Mouse (Mus musculus) kidney, adult 8-10 months (tissue): ENCODE measurements around the gene Ddx31.

Source experiments
- DNase-seq, 2 experiments: peaks; one replicate each; pipeline ENCODE4 v3.0.0; 2022

Ddx31 gene

GRCm38 (mm10) chr2:28912961-28913360, 72.8 kb downstream of the Ddx31 start:
- DNase-seq = no peak

GRCm38 (mm10) chr2:28914121-28914520, 73.9 kb downstream of the Ddx31 start:
- DNase-seq = no peak

- DNase-seq = no peak
Measured at GRCm38 (mm10) chr2:28915104-28915738, 75.0 kb downstream of the Ddx31 start.

GRCm38 (mm10) chr2:28915768-28916512, 75.7 kb downstream of the Ddx31 start:
- DNase-seq = peak; percentile 74 to 81

- no peak for DNase-seq
Measured at GRCm38 (mm10) chr2:28916513-28916865, 76.3 kb downstream of the Ddx31 start, which contains the start of gene Barhl1. Gene Barhl1 (minus strand): TSS chr2:28916668.

GRCm38 (mm10) chr2:28917156-28917517, 76.9 kb downstream of the Ddx31 start:
- no peak for DNase-seq

- no peak for DNase-seq
Measured at GRCm38 (mm10) chr2:28917518-28918361, 77.5 kb downstream of the Ddx31 start.

- no peak for DNase-seq
Measured at GRCm38 (mm10) chr2:28919001-28919400, 78.8 kb downstream of the Ddx31 start.

- DNase-seq = peak; percentile 23 to 40
Measured at GRCm38 (mm10) chr2:28923912-28924311, 83.7 kb downstream of the Ddx31 start.

- DNase-seq = no peak
Measured at GRCm38 (mm10) chr2:28930571-28930970, 90.4 kb downstream of the Ddx31 start.

- no peak for DNase-seq
Measured at GRCm38 (mm10) chr2:28938997-28939396, 98.8 kb downstream of the Ddx31 start.

- no peak for DNase-seq
Measured at GRCm38 (mm10) chr2:28943666-28944516, 103.7 kb downstream of the Ddx31 start.

- DNase-seq = no peak
Measured at GRCm38 (mm10) chr2:28945388-28945787, 105.2 kb downstream of the Ddx31 start.

GRCm38 (mm10) chr2:28946312-28946711, 106.1 kb downstream of the Ddx31 start:
- DNase-seq = no peak

GRCm38 (mm10) chr2:28952981-28953380, 112.8 kb downstream of the Ddx31 start:
- DNase-seq = no peak

GRCm38 (mm10) chr2:28954595-28954994, 114.4 kb downstream of the Ddx31 start:
- DNase-seq = no peak
